Mouse (Mus musculus) heart, embryonic 12.5 days (tissue): ENCODE measurements at regions not wholly inside any gene's neighbourhood (a gene's known extent, or its start where the extent isn't known, plus 50 kb on each side); places are given as distances from the start of the nearest gene placed in this dataset.
A peak's percentile ranks its signal among the peaks of the same experiment; 100 is the strongest.
"Not testable (repeated sequence)": the region's sequence is repeated elsewhere in the genome, so short reads cannot be mapped to it uniquely, and the experiment has no call there.

Experiments
- ATAC-seq: fragments of 200-750 bp; cut with Nextera tagmentation; 2 replicates; pipeline ENCODE4 v1.8.0; 2017; ENCODE audit warnings: moderate TSS enrichment, moderate library complexity; ENCODE audit not compliant: insufficient number of reproducible peaks, low FRiP score
- H3K27ac ChIP-seq: fragments of 300-500 bp; sonication (generic); 2 replicates; pipeline ENCODE4 v1.5.1; 2016; ENCODE audit warnings: mild to moderate bottlenecking, moderate library complexity; ENCODE audit not compliant: poor library complexity, severe bottlenecking
- H3K27me3 ChIP-seq: fragments of 300-500 bp; sonication (generic); replicated peaks from 2 replicates; pipeline ENCODE4 v1.6.1; 2016; ENCODE audit warnings: mild to moderate bottlenecking, moderate library complexity
- H3K36me3 ChIP-seq: fragments of 300-500 bp; sonication (generic); 2 replicates; pipeline ENCODE4 v1.6.1; 2016; ENCODE audit warnings: mild to moderate bottlenecking, moderate library complexity
- H3K4me1 ChIP-seq: fragments of 300-500 bp; sonication (generic); replicated peaks from 2 replicates; pipeline ENCODE4 v1.6.1; 2016; ENCODE audit warnings: mild to moderate bottlenecking
- H3K4me2 ChIP-seq: fragments of 300-500 bp; sonication (generic); 2 replicates; pipeline ENCODE4 v1.6.1; 2016; ENCODE audit warnings: mild to moderate bottlenecking, moderate library complexity
- H3K4me3 ChIP-seq: fragments of 300-500 bp; sonication (generic); 2 replicates; pipeline ENCODE4 v1.5.1; 2016; ENCODE audit warnings: mild to moderate bottlenecking
- H3K9ac ChIP-seq: fragments of 300-500 bp; sonication (generic); 2 replicates; pipeline ENCODE4 v1.6.1; 2016; ENCODE audit warnings: mild to moderate bottlenecking, moderate library complexity
- H3K9me3 ChIP-seq: fragments of 300-500 bp; sonication (generic); replicated peaks from 2 replicates; pipeline ENCODE4 v1.6.1; 2016; ENCODE audit warnings: mild to moderate bottlenecking, moderate library complexity
- WGBS: fragments of 180-500 bp; shearing (Covaris S2); methylation state at CpG from one replicate; pipeline ENCODE4 v1.1.7; 2016; 5-methylcytosine and 5-hydroxymethylcytosine counted together

- Histone ChIP-seq H3K9ac (no peak overlapping the region), H3K4me2 (no peak overlapping the region), H3K27me3 (no peaks in the 10 kb centered on the region), H3K4me3 (no peak overlapping the region), H3K36me3 (no peaks in the 10 kb centered on the region), H3K4me1 (peaks cover 12% of the 10 kb centered on the region), H3K9me3 (no peaks in the 10 kb centered on the region), H3K27ac (peak overlapping the region; percentile 26)
- WGBS: 40% methylated on average over 5 of the region's 5 CpGs
- no peak for ATAC-seq
Observed at GRCm38 (mm10) chr2:78539592-78540300, 328.2 kb upstream of the Ube2e3 start.

GRCm38 (mm10) chr2:78537574-78537973 lies 330.4 kb upstream of the Ube2e3 start:
- H3K27me3 ChIP-seq: no peaks in the 10 kb centered on the region
- no peak overlapping the region for H3K9ac ChIP-seq
- no peak overlapping the region for H3K4me3 ChIP-seq
- H3K4me2 ChIP-seq: no peak overlapping the region
- no peaks in the 10 kb centered on the region for H3K9me3 ChIP-seq
- H3K36me3 ChIP-seq: no peaks in the 10 kb centered on the region
- peaks cover 12% of the 10 kb centered on the region for H3K4me1 ChIP-seq
- no peak for ATAC-seq
- no peak overlapping the region for H3K27ac ChIP-seq
- WGBS: 71% methylated on average over 2 of the region's 2 CpGs

GRCm38 (mm10) chr2:78533881-78534280 lies 334.0 kb upstream of the Ube2e3 start:
- H3K36me3 ChIP-seq, H3K27me3 ChIP-seq, ATAC-seq, H3K4me1 ChIP-seq, H3K4me3 ChIP-seq, H3K9ac ChIP-seq, H3K27ac ChIP-seq, H3K9me3 ChIP-seq, H3K4me2 ChIP-seq: not testable (repeated sequence)
- 80% methylated on average over 5 of the region's 5 CpGs for WGBS

DNA sequence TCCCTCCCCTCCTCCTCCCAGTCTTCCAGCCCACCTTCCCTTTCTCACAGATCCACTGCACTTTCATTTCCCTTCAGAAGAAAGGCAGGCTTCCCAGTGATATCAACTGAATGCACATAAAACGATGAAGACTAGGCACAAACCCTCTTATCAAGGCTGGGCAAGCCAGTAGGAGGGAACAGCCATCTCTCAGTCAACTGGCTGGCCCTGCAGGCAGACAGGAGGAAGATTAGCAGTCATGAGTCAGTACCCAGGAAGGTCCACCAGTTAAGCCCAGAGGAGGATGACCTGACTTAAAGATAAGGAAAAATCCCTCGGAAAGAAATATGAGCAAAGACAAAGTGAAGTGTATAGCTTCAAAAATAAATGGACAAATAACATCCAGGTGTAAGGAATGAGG lies 337.4 kb upstream of the Ube2e3 start:
- Histone ChIP-seq H3K4me1 (0 out of 2 replicates have a peak, but pooled peaks cover 3% of the 10 kb centered on the region), H3K36me3 (no peaks in the 10 kb centered on the region)
- WGBS: 10% methylated on average over 2 of the region's 2 CpGs

GRCm38 (mm10) chr2:78520258-78521023 lies 347.5 kb upstream of the Ube2e3 start:
- Histone ChIP-seq H3K9me3 (no peaks in the 10 kb centered on the region), H3K27me3 (no peaks in the 10 kb centered on the region), H3K4me3 (no peak overlapping the region), H3K4me1 (no peaks in the 10 kb centered on the region), H3K27ac (no peak overlapping the region), H3K9ac (no peak overlapping the region), H3K36me3 (no peaks in the 10 kb centered on the region), H3K4me2 (no peak overlapping the region)
- no peak for ATAC-seq
- WGBS: 82% methylated on average over 4 of the region's 4 CpGs

More for the DNA sequence above, 337.4 kb upstream of the Ube2e3 start:
- Histone ChIP-seq H3K27ac (no peak overlapping the region), H3K9ac (no peak overlapping the region), H3K4me2 (no peak overlapping the region), H3K4me3 (no peak overlapping the region), H3K27me3 (no peaks in the 10 kb centered on the region), H3K9me3 (no peaks in the 10 kb centered on the region)
- ATAC-seq: no peak

DNA sequence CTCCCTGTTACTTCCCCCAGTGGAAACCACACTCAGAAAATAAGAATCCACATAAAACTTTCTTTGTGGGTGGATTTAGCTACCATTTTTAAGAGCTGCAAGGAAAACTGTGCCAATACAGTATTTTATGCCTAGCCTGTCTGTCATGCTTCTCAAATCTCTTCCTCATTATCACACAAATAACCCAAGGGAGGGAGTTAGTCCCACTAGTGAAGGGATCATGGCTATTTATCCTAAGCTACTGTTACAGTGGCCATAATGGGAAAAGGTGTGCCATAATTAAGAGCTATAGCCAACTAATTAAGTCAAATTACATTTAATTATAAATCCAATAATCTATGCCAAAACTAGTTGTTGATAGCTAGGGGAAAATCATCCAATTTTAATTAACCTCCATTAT lies 374.8 kb upstream of the Ube2e3 start:
- Histone ChIP-seq H3K9ac (no peak overlapping the region), H3K4me1 (no peaks in the 10 kb centered on the region), H3K27ac (no peak overlapping the region), H3K4me3 (no peak overlapping the region), H3K9me3 (no peaks in the 10 kb centered on the region), H3K27me3 (no peaks in the 10 kb centered on the region), H3K4me2 (no peak overlapping the region), H3K36me3 (no peaks in the 10 kb centered on the region)
- ATAC-seq: no peak

- no peak overlapping the region for H3K27ac ChIP-seq
- no peaks in the 10 kb centered on the region for H3K9me3 ChIP-seq
- H3K27me3 ChIP-seq: no peaks in the 10 kb centered on the region
- ATAC-seq: no peak
- WGBS: 71% methylated on average over 4 of the region's 4 CpGs
- H3K36me3 ChIP-seq: no peaks in the 10 kb centered on the region
- H3K9ac ChIP-seq: no peak overlapping the region
- no peak overlapping the region for H3K4me2 ChIP-seq
- no peaks in the 10 kb centered on the region for H3K4me1 ChIP-seq
- no peak overlapping the region for H3K4me3 ChIP-seq
Observed at GRCm38 (mm10) chr2:78480036-78480435, 387.9 kb upstream of the Ube2e3 start.

- no peak overlapping the region for H3K4me2 ChIP-seq
- no peak overlapping the region for H3K27ac ChIP-seq
- H3K4me3 ChIP-seq: no peak overlapping the region
- no peak for ATAC-seq
- no peaks in the 10 kb centered on the region for H3K36me3 ChIP-seq
- no peak overlapping the region for H3K9ac ChIP-seq
- no peaks in the 10 kb centered on the region for H3K4me1 ChIP-seq
- no peaks in the 10 kb centered on the region for H3K27me3 ChIP-seq
- 85% methylated on average over 4 of the region's 4 CpGs for WGBS
- 0 out of 2 replicates have a peak, but pooled peaks cover 5% of the 10 kb centered on the region for H3K9me3 ChIP-seq
Observed at GRCm38 (mm10) chr2:78459444-78459843, 408.5 kb upstream of the Ube2e3 start.

DNA sequence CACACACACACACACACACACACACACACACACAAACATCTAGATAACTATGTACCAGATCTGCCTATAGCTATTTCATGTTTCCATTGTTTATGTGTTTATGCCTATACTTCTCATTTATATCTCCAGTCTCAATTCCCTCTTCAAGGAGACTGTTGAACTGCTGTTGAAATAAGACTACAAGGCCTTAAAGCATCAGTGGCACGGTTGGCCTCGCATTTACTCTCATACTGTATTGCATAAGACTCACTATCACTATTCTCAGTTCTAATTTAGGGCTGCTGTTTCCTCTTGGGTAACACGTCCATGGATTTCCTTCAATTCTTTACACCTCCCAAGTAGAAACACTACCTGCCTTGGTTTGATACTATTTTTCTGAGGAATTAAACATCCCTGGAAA lies 414.5 kb upstream of the Ube2e3 start:
- Histone ChIP-seq H3K27me3 (no peaks in the 10 kb centered on the region), H3K4me1 (no peaks in the 10 kb centered on the region), H3K9ac (no peak overlapping the region), H3K36me3 (no peaks in the 10 kb centered on the region), H3K4me3 (no peak overlapping the region), H3K4me2 (no peak overlapping the region), H3K27ac (no peak overlapping the region), H3K9me3 (0 out of 2 replicates have a peak, but pooled peaks cover 5% of the 10 kb centered on the region)
- ATAC-seq: no peak
- 68% methylated on average over 3 of the region's 3 CpGs for WGBS

GRCm38 (mm10) chr2:78436816-78437215 lies 431.1 kb upstream of the Ube2e3 start:
- Histone ChIP-seq H3K4me2 (no peak overlapping the region), H3K4me1 (no peaks in the 10 kb centered on the region), H3K9ac (no peak overlapping the region), H3K4me3 (no peak overlapping the region), H3K27me3 (no peaks in the 10 kb centered on the region), H3K27ac (no peak overlapping the region), H3K9me3 (no peaks in the 10 kb centered on the region), H3K36me3 (no peaks in the 10 kb centered on the region)
- ATAC-seq: no peak

- no peak for ATAC-seq
- 69% methylated on average over 2 of the region's 2 CpGs for WGBS
Observed at GRCm38 (mm10) chr2:78435071-78435470, 432.9 kb upstream of the Ube2e3 start.

More at GRCm38 (mm10) chr2:78435071-78435470, 432.9 kb upstream of the Ube2e3 start:
- no peaks in the 10 kb centered on the region for H3K4me1 ChIP-seq
- no peak overlapping the region for H3K4me2 ChIP-seq
- H3K4me3 ChIP-seq: no peak overlapping the region
- no peak overlapping the region for H3K9ac ChIP-seq
- no peaks in the 10 kb centered on the region for H3K9me3 ChIP-seq
- no peak overlapping the region for H3K27ac ChIP-seq
- no peaks in the 10 kb centered on the region for H3K27me3 ChIP-seq
- no peaks in the 10 kb centered on the region for H3K36me3 ChIP-seq
